Mouse (Mus musculus): ENCODE data around the gene B4galnt3.

B4galnt3 gene

GRCm38 (mm10) chr6:120185756-120186155 lies 108.6 kb downstream of the B4galnt3 start:
- no peak for DNase-seq (ENCODE audit: low spot score)

- no peak for DNase-seq (ENCODE audit: low spot score)
Observed at GRCm38 (mm10) chr6:120185012-120185730, 109.2 kb downstream of the B4galnt3 start.

GRCm38 (mm10) chr6:120183771-120184170 lies 110.6 kb downstream of the B4galnt3 start:
- DNase-seq (ENCODE audit: low spot score): no peak

GRCm38 (mm10) chr6:120182160-120182559 lies 112.2 kb downstream of the B4galnt3 start:
- no peak for DNase-seq (ENCODE audit: low spot score)

- DNase-seq (ENCODE audit: low spot score): no peak
Observed at GRCm38 (mm10) chr6:120180492-120180891, 113.9 kb downstream of the B4galnt3 start.

GRCm38 (mm10) chr6:120179756-120180206 lies 114.6 kb downstream of the B4galnt3 start:
- DNase-seq (ENCODE audit: low spot score): no peak

GRCm38 (mm10) chr6:120179044-120179755 lies 115.2 kb downstream of the B4galnt3 start:
- DNase-seq (ENCODE audit: low spot score): no peak

- no peak for DNase-seq (ENCODE audit: low spot score)
Observed at GRCm38 (mm10) chr6:120175650-120176049, 118.7 kb downstream of the B4galnt3 start.

- peak; percentile 42 for DNase-seq (ENCODE audit: low spot score)
Observed at GRCm38 (mm10) chr6:120174602-120175115, 119.7 kb downstream of the B4galnt3 start.

- DNase-seq (ENCODE audit: low spot score): no peak
Observed at GRCm38 (mm10) chr6:120174028-120174601, 120.2 kb downstream of the B4galnt3 start.

- DNase-seq (ENCODE audit: low spot score): peak; percentile 28
Observed at GRCm38 (mm10) chr6:120172294-120173017, 121.9 kb downstream of the B4galnt3 start.

GRCm38 (mm10) chr6:120167574-120167973 lies 126.8 kb downstream of the B4galnt3 start:
- DNase-seq (ENCODE audit: low spot score): no peak

GRCm38 (mm10) chr6:120164765-120165164 lies 129.6 kb downstream of the B4galnt3 start:
- DNase-seq (ENCODE audit: low spot score): no peak

- no peak for DNase-seq (ENCODE audit: low spot score)
Observed at GRCm38 (mm10) chr6:120162928-120163327, 131.4 kb downstream of the B4galnt3 start.

- DNase-seq (ENCODE audit: low spot score): peak; percentile 33
Observed at GRCm38 (mm10) chr6:120159133-120159901, 135.0 kb downstream of the B4galnt3 start.

GRCm38 (mm10) chr6:120157479-120157878 lies 136.9 kb downstream of the B4galnt3 start:
- no peak for DNase-seq (ENCODE audit: low spot score)

- DNase-seq (ENCODE audit: low spot score): no peak
Observed at GRCm38 (mm10) chr6:120155510-120155909, 138.8 kb downstream of the B4galnt3 start.

GRCm38 (mm10) chr6:120154526-120155309 lies 139.6 kb downstream of the B4galnt3 start:
- no peak for DNase-seq (ENCODE audit: low spot score)

Data from urinary bladder, postnatal 14 days (tissue).